Mouse (Mus musculus) CH12.LX (cell line): ENCODE results near the gene S100a1.

Experiments
- CTCF ChIP-seq, 2 experiments: IDR thresholded peaks in 1 of 2; conservative IDR thresholded peaks in 1 of 2; 2 replicates each; pipeline ENCODE4 v1.5.1; 2011 to 2012; ENCODE audit warnings: low read depth in 2 of 2, low read length in 2 of 2, improper control_type of control experiment in 1 of 2, inconsistent platforms in 1 of 2, mild to moderate bottlenecking in 1 of 2, moderate library complexity in 1 of 2
- ETS1 ChIP-seq: conservative IDR thresholded peaks from 2 replicates; pipeline ENCODE4 v1.6.1; 2012; ENCODE audit warnings: low read depth, mild to moderate bottlenecking, inconsistent platforms, low read length, improper control_type of control experiment, moderate library complexity
- HCFC1 ChIP-seq: IDR thresholded peaks from 2 replicates; pipeline ENCODE4 v1.6.1; 2012; ENCODE audit warnings: low read depth, mild to moderate bottlenecking, inconsistent platforms, low read length, improper control_type of control experiment
- JUN ChIP-seq: IDR thresholded peaks from 2 replicates; pipeline ENCODE4 v1.6.1; 2011; ENCODE audit warnings: low read depth, mild to moderate bottlenecking, low read length, improper control_type of control experiment, moderate library complexity; ENCODE audit not compliant: insufficient read depth
- MAX ChIP-seq: IDR thresholded peaks from 2 replicates; pipeline ENCODE4 v1.6.1; 2011; ENCODE audit warnings: low read length, improper control_type of control experiment
- MYC ChIP-seq: IDR thresholded peaks from 2 replicates; pipeline ENCODE4 v1.6.1; 2011; ENCODE audit warnings: low read depth, mild to moderate bottlenecking, improper control_type of control experiment, low read length
- NRF1 ChIP-seq: IDR thresholded peaks from 2 replicates; pipeline ENCODE4 v1.6.1; 2014; ENCODE audit warnings: low read depth, mild to moderate bottlenecking, inconsistent platforms, low read length, improper control_type of control experiment, moderate library complexity
- POLR2AphosphoS2 ChIP-seq: IDR thresholded peaks from 2 replicates; pipeline ENCODE4 v1.6.1; 2011; ENCODE audit warnings: low read depth, low read length, improper control_type of control experiment
- RAD21 ChIP-seq: IDR thresholded peaks from 2 replicates; pipeline ENCODE4 v1.6.1; 2011; ENCODE audit warnings: low read depth, mild to moderate bottlenecking, low read length, improper control_type of control experiment, moderate library complexity
- TCF12 ChIP-seq: IDR thresholded peaks from 2 replicates; pipeline ENCODE4 v1.6.1; 2014; ENCODE audit warnings: low read depth, mild to moderate bottlenecking, inconsistent platforms, low read length, improper control_type of control experiment

DNA sequence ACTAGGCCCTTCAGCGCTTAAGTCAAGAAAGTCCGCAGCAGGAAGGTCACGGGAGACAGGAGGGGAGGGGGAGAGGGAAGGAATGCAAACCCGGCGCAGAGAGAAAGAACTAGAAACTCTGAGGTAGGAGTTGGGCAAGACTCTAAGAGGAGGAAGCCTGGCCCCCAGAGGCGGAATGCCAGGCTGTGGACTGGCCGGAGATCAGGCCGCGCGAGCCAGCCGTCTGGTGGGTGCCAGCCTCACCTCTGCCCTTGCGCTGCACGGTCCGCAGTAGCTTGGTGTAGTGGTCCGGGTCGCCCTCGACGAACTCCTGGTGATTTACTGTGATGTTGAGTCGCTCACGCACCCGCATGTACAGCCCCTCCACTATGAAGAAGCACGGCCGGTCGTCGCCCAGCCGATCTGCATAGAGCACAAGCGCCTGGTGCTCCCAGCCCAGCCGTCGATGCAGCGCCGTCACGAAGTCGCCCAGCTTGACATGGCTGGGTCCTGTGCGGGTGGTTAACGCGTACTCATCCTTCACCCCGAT is 49.6 kb downstream of the S100a1 start:
- no peak for TF ChIP-seq CTCF (conservative IDR thresholded peaks at IDR 0.05 in 1 of 2, IDR thresholded peaks at IDR 0.05 in 1 of 2; ENCODE audit: low read depth in 2 of 2, low read length in 2 of 2)
- TF ChIP-seq NRF1, result no peak
- no peak for TF ChIP-seq MYC
- TF ChIP-seq MAX, result no peak
- no peak for TF ChIP-seq TCF12
- no peak for TF ChIP-seq POLR2AphosphoS2
- TF ChIP-seq RAD21, result no peak
- TF ChIP-seq ETS1, result no peak
- no peak for TF ChIP-seq HCFC1
- no peak for TF ChIP-seq JUN
